Mouse (Mus musculus): ENCODE measurements around the gene Nsd2. TPM values are rescaled to one million over a fixed set of nuclear protein-coding genes. Genes with fewer than 3 reads are reported as not detected.
A peak's percentile ranks its signal among the peaks of the same experiment; 100 is the strongest.

The Nsd2 gene
- polyA plus RNA-seq (2015; fragmentation: Nextera tagmentation; extraction: Ambion mirVana): 83.3 and 87.2 TPM in 2 replicates

GRCm38 (mm10) chr5:33819876-33820732 is at the start of gene Nsd2:
TSS of gene Nsd2 (plus strand) at chr5:33820725.
- peak; percentile 80 for ATAC-seq
- H3K4me3 ChIP-seq (replicated peaks): peak within 1 kb of the TSS; percentile 98
- H3K9me3 ChIP-seq: no peaks in the 10 kb centered on the region
- peak within 1 kb of the TSS; percentile 87 for H3K4me2 ChIP-seq (replicated peaks)
- 0% methylated on average over 90 of the region's 136 CpGs for WGBS
- no peaks in the 10 kb centered on the region for H3K36me3 ChIP-seq
- H3K27ac ChIP-seq: peak within 1 kb of the TSS; percentile 100
- peaks cover 47% of the 10 kb centered on the region for H3K4me1 ChIP-seq (replicated peaks)
- no peaks in the 10 kb centered on the region for H3K27me3 ChIP-seq
- H3K9ac ChIP-seq (replicated peaks): peak within 1 kb of the TSS; percentile 100

- Histone ChIP-seq H3K27ac (no peak overlapping the region), H3K4me3 (replicated peaks) (no peak overlapping the region), H3K9ac (replicated peaks) (no peak overlapping the region), H3K36me3 (peaks cover 44% of the 10 kb centered on the region), H3K4me2 (replicated peaks) (no peak overlapping the region), H3K4me1 (replicated peaks) (peaks cover 15% of the 10 kb centered on the region), H3K27me3 (no peaks in the 10 kb centered on the region), H3K9me3 (no peaks in the 10 kb centered on the region)
- no peak for ATAC-seq
Measured at GRCm38 (mm10) chr5:33777195-33777594, 43.3 kb upstream of the Nsd2 start.

- Histone ChIP-seq H3K9me3 (no peaks in the 10 kb centered on the region), H3K27me3 (no peaks in the 10 kb centered on the region), H3K27ac (peak overlapping the region; percentile 86), H3K9ac (replicated peaks) (peak overlapping the region; percentile 86), H3K4me2 (replicated peaks) (peak overlapping the region; percentile 83), H3K4me1 (replicated peaks) (peaks cover 20% of the 10 kb centered on the region), H3K4me3 (replicated peaks) (peak overlapping the region; percentile 67), H3K36me3 (peaks cover 16% of the 10 kb centered on the region)
- ATAC-seq: peak; percentile 15
- WGBS: 6% methylated on average over 11 of the region's 11 CpGs
Measured at GRCm38 (mm10) chr5:33781964-33782344, 38.6 kb upstream of the Nsd2 start.

GRCm38 (mm10) chr5:33782345-33782998 is 38.1 kb upstream of the Nsd2 start, which contains the start of gene Letm1:
TSS of gene Letm1 (minus strand) at chr5:33782817.
- peaks cover 11% of the 10 kb centered on the region for H3K36me3 ChIP-seq
- H3K27me3 ChIP-seq: no peaks in the 10 kb centered on the region
- peak within 1 kb of the TSS; percentile 86 for H3K27ac ChIP-seq
- H3K4me1 ChIP-seq (replicated peaks): peaks cover 20% of the 10 kb centered on the region
- H3K9me3 ChIP-seq: no peaks in the 10 kb centered on the region
- peak; percentile 100 for ATAC-seq
- peak within 1 kb of the TSS; percentile 86 for H3K9ac ChIP-seq (replicated peaks)
- H3K4me2 ChIP-seq (replicated peaks): peak within 1 kb of the TSS; percentile 83
- peak within 1 kb of the TSS; percentile 67 for H3K4me3 ChIP-seq (replicated peaks)
- WGBS: under 1% methylated on average over 64 of the region's 65 CpGs

GRCm38 (mm10) chr5:33782999-33783390 is 37.5 kb upstream of the Nsd2 start:
- 7% methylated on average over 6 of the region's 6 CpGs for WGBS
- ATAC-seq: peak; percentile 80

GRCm38 (mm10) chr5:33791912-33792643 is 28.4 kb upstream of the Nsd2 start:
- Histone ChIP-seq H3K36me3 (no peaks in the 10 kb centered on the region), H3K27ac (no peak overlapping the region), H3K9ac (replicated peaks) (no peak overlapping the region), H3K4me2 (replicated peaks) (no peak overlapping the region), H3K9me3 (no peaks in the 10 kb centered on the region), H3K4me3 (replicated peaks) (no peak overlapping the region), H3K27me3 (no peaks in the 10 kb centered on the region), H3K4me1 (replicated peaks) (no peaks in the 10 kb centered on the region)
- 81% methylated on average over 5 of the region's 5 CpGs for WGBS
- no peak for ATAC-seq

More at GRCm38 (mm10) chr5:33782999-33783390, 37.5 kb upstream of the Nsd2 start:
- Histone ChIP-seq H3K36me3 (peaks cover 6% of the 10 kb centered on the region; the same call in 1 of the 2 replicates), H3K27ac (peak overlapping the region; percentile 86; the same call in 1 of the 2 replicates), H3K4me2 (replicated peaks) (peak overlapping the region; percentile 83), H3K9ac (replicated peaks) (peak overlapping the region; percentile 86), H3K4me3 (replicated peaks) (peak overlapping the region; percentile 67), H3K9me3 (no peaks in the 10 kb centered on the region), H3K27me3 (no peaks in the 10 kb centered on the region), H3K4me1 (replicated peaks) (peaks cover 20% of the 10 kb centered on the region)

GRCm38 (mm10) chr5:33803337-33803736 is 17.2 kb upstream of the Nsd2 start:
- Histone ChIP-seq H3K4me2 (replicated peaks) (no peak overlapping the region), H3K27ac (no peak overlapping the region), H3K9ac (replicated peaks) (no peak overlapping the region), H3K36me3 (no peaks in the 10 kb centered on the region), H3K4me1 (replicated peaks) (no peaks in the 10 kb centered on the region), H3K27me3 (no peaks in the 10 kb centered on the region), H3K9me3 (peaks cover 11% of the 10 kb centered on the region; the same call in 1 of the 2 replicates), H3K4me3 (replicated peaks) (no peak overlapping the region)
- 86% methylated on average over 2 of the region's 2 CpGs for WGBS
- ATAC-seq: no peak

GRCm38 (mm10) chr5:33811519-33811918 is 9.0 kb upstream of the Nsd2 start:
- Histone ChIP-seq H3K27me3 (no peaks in the 10 kb centered on the region), H3K36me3 (no peaks in the 10 kb centered on the region), H3K4me1 (replicated peaks) (no peaks in the 10 kb centered on the region), H3K27ac (no peak overlapping the region), H3K4me3 (replicated peaks) (no peak overlapping the region), H3K9ac (replicated peaks) (no peak overlapping the region), H3K4me2 (replicated peaks) (no peak overlapping the region), H3K9me3 (no peaks in the 10 kb centered on the region)
- 85% methylated on average over 4 of the region's 4 CpGs for WGBS
- no peak for ATAC-seq

GRCm38 (mm10) chr5:33816008-33816725 is 4.4 kb upstream of the Nsd2 start:
- Histone ChIP-seq H3K27me3 (no peaks in the 10 kb centered on the region), H3K9ac (replicated peaks) (no peak overlapping the region), H3K4me2 (replicated peaks) (no peak overlapping the region), H3K27ac (no peak overlapping the region), H3K4me3 (replicated peaks) (no peak overlapping the region), H3K9me3 (no peaks in the 10 kb centered on the region), H3K4me1 (replicated peaks) (peaks cover 17% of the 10 kb centered on the region), H3K36me3 (no peaks in the 10 kb centered on the region)
- WGBS: 91% methylated on average over 6 of the region's 6 CpGs
- no peak for ATAC-seq

- ATAC-seq: no peak
- Histone ChIP-seq H3K4me2 (replicated peaks) (no peak overlapping the region), H3K4me1 (replicated peaks) (peaks cover 30% of the 10 kb centered on the region), H3K4me3 (replicated peaks) (no peak overlapping the region), H3K27me3 (no peaks in the 10 kb centered on the region), H3K27ac (no peak overlapping the region), H3K36me3 (no peaks in the 10 kb centered on the region), H3K9me3 (no peaks in the 10 kb centered on the region), H3K9ac (replicated peaks) (no peak overlapping the region)
- WGBS: 3% methylated on average over 5 of the region's 5 CpGs
Measured at GRCm38 (mm10) chr5:33818104-33818503, 2.4 kb upstream of the Nsd2 start.

GRCm38 (mm10) chr5:33819141-33819875 is 1.2 kb upstream of the Nsd2 start:
- Histone ChIP-seq H3K4me3 (replicated peaks) (peak overlapping the region; percentile 98), H3K9ac (replicated peaks) (peak overlapping the region; percentile 100), H3K4me1 (replicated peaks) (peaks cover 39% of the 10 kb centered on the region), H3K9me3 (no peaks in the 10 kb centered on the region), H3K27ac (peak overlapping the region; percentile 100), H3K27me3 (no peaks in the 10 kb centered on the region), H3K36me3 (no peaks in the 10 kb centered on the region), H3K4me2 (replicated peaks) (peak overlapping the region; percentile 66)
- ATAC-seq: peak; percentile 59
- WGBS: 9% methylated on average over 9 of the region's 9 CpGs
